Comparison of ENCODE assay signal across 8 mouse cellular contexts in genomic region chr16:44173966-44174530, GRCm38 (mm10). TPM values are rescaled to one million over a fixed set of nuclear protein-coding genes. Genes with fewer than 3 reads are reported as not detected.
A peak's percentile ranks its signal among the peaks of the same experiment; 100 is the strongest.
DNase-seq lines count a peak whose midpoint lies in the region; ATAC-seq lines count a peak whose summit lies in the region.

No protein-coding gene starts in this region.

- H3K36me3 ChIP-seq in forebrain, embryonic 12.5 days (replicated peaks): no peaks in the 10 kb centered on the region
- H3K36me3 ChIP-seq in liver, embryonic 13.5 days: peaks cover 4% of the 10 kb centered on the region; the same call in 1 of the 2 replicates

- H3K4me1 ChIP-seq in forebrain, embryonic 12.5 days: peaks cover 17% of the 10 kb centered on the region
- H3K4me1 ChIP-seq in liver, embryonic 13.5 days (replicated peaks): peaks cover 55% of the 10 kb centered on the region

- no peaks in the 10 kb centered on the region for H3K9me3 ChIP-seq in forebrain, embryonic 12.5 days
- H3K9me3 ChIP-seq in liver, embryonic 13.5 days (replicated peaks): no peaks in the 10 kb centered on the region

- WGBS in forebrain, embryonic 12.5 days: 24% methylated on average over 7 of the region's 7 CpGs
- 5% methylated on average over 7 of the region's 7 CpGs for WGBS in liver, embryonic 13.5 days (ENCODE audit: insufficient replicate concordance)

- peak overlapping the region; percentile 98 for H3K9ac ChIP-seq in forebrain, embryonic 12.5 days
- peak overlapping the region; percentile 98 for H3K9ac ChIP-seq in liver, embryonic 13.5 days

- H3K4me2 ChIP-seq in forebrain, embryonic 12.5 days: peak overlapping the region; percentile 71
- peak overlapping the region; percentile 84 for H3K4me2 ChIP-seq in liver, embryonic 13.5 days

- DNase-seq in embryo, embryonic 9.5 days (ENCODE audit: extremely low spot score): peak; percentile 6
- no peak for DNase-seq in embryo, embryonic 10 days (ENCODE audit: low spot score)
- DNase-seq in 3T3-L1 (ENCODE audit: low read depth, low spot score): peak; percentile 15
- DNase-seq in liver, embryonic 13.5 days: no peak
- no peak for DNase-seq in ovary, postnatal 10 days (ENCODE audit: low spot score)
- no peak for DNase-seq in thymus, adult 18-20 months
- no peak for DNase-seq in adrenal gland, postnatal 14 days

- peak overlapping the region; percentile 98 for H3K4me3 ChIP-seq in forebrain, embryonic 12.5 days (replicated peaks)
- H3K4me3 ChIP-seq in liver, embryonic 13.5 days (replicated peaks): peak overlapping the region; percentile 99

- ATAC-seq in forebrain, embryonic 12.5 days (ENCODE audit: low FRiP score): no peak
- ATAC-seq in liver, embryonic 13.5 days (ENCODE audit: low read depth): no peak

- H3K27ac ChIP-seq in forebrain, embryonic 12.5 days: 0 out of 2 replicates have a peak overlapping the region, but pooled peaks have one; percentile 89
- H3K27ac ChIP-seq in liver, embryonic 13.5 days: peak overlapping the region; percentile 93

- H3K27me3 ChIP-seq in forebrain, embryonic 12.5 days: no peaks in the 10 kb centered on the region
- H3K27me3 ChIP-seq in liver, embryonic 13.5 days: no peaks in the 10 kb centered on the region

RNA-seq across cellular contexts. Expression of gene Usf3, which starts 1.0 kb away (rescaled TPM):
- 4.7 and 4.8 TPM in 2 replicates for polyA plus RNA-seq in forebrain, embryonic 12.5 days (2016; fragmentation: Nextera tagmentation; extraction: Ambion mirVana)
- polyA plus RNA-seq in liver, embryonic 13.5 days (2015; fragmentation: Nextera tagmentation; extraction: Ambion mirVana): 1.7 and 1.9 TPM in 2 replicates
- 25.5 and 27.0 TPM in 2 replicates for total RNA-seq in adrenal gland, postnatal 14 days (2021)

RNA-seq across cellular contexts. Expression of gene Naa50, which starts 34.4 kb away (rescaled TPM):
- 116 and 117 TPM in 2 replicates for polyA plus RNA-seq in forebrain, embryonic 12.5 days (2016; fragmentation: Nextera tagmentation; extraction: Ambion mirVana)
- 98.5 and 121 TPM in 2 replicates for polyA plus RNA-seq in liver, embryonic 13.5 days (2015; fragmentation: Nextera tagmentation; extraction: Ambion mirVana)
- total RNA-seq in adrenal gland, postnatal 14 days (2021): 84.5 and 84.7 TPM in 2 replicates

RNA-seq across cellular contexts. Expression of gene Atp6v1a, which starts 34.5 kb away (rescaled TPM):
- polyA plus RNA-seq in forebrain, embryonic 12.5 days (2016; fragmentation: Nextera tagmentation; extraction: Ambion mirVana): 55.2 and 60.1 TPM in 2 replicates
- polyA plus RNA-seq in liver, embryonic 13.5 days (2015; fragmentation: Nextera tagmentation; extraction: Ambion mirVana): 24.1 and 30.0 TPM in 2 replicates
- 102 and 112 TPM in 2 replicates for total RNA-seq in adrenal gland, postnatal 14 days (2021)

Comparison
In these comparisons a context has a peak if more than half of its experiments do, and no peak if none do; other contexts are left out.
1. DNase-seq: peak in embryo, embryonic 9.5 days (single experiment) and 3T3-L1 (single experiment); none in embryo, embryonic 10 days (single experiment), liver, embryonic 13.5 days (single experiment), ovary, postnatal 10 days (single experiment), thymus, adult 18-20 months (0 of 2) and adrenal gland, postnatal 14 days (single experiment).